Mouse (Mus musculus) forebrain, embryonic 11.5 days (tissue): ENCODE results near the gene Phf2. TPM values are rescaled to one million over a fixed set of nuclear protein-coding genes. Genes with fewer than 3 reads are reported as not detected.
A peak's percentile ranks its signal among the peaks of the same experiment; 100 is the strongest.

Source experiments
- ATAC-seq: fragments of 200-750 bp; cut with Nextera tagmentation; replicated peaks from 2 replicates; pipeline ENCODE4 v1.8.0; 2017; ENCODE audit warnings: moderate TSS enrichment; ENCODE audit not compliant: low FRiP score
- DNase-seq: peaks from one replicate; pipeline ENCODE4 v3.0.0-alpha.2; 2017; ENCODE audit warnings: low spot score
- H3K27ac ChIP-seq: fragments of 300-500 bp; sonication (generic); 2 replicates; pipeline ENCODE4 v1.5.1; 2014; ENCODE audit warnings: low read depth, low read length
- H3K27me3 ChIP-seq: fragments of 300-500 bp; sonication (generic); 2 replicates; pipeline ENCODE4 v1.6.1; 2014; ENCODE audit warnings: mild to moderate bottlenecking, low read length, mixed read lengths; ENCODE audit not compliant: control insufficient read depth, insufficient read depth
- H3K36me3 ChIP-seq: fragments of 300-500 bp; sonication (generic); 2 replicates; pipeline ENCODE4 v1.6.1; 2014; ENCODE audit warnings: mild to moderate bottlenecking, low read length, moderate library complexity, mixed read lengths; ENCODE audit not compliant: control insufficient read depth, insufficient read depth
- H3K4me1 ChIP-seq: fragments of 300-500 bp; sonication (generic); replicated peaks from 2 replicates; pipeline ENCODE4 v1.6.1; 2014; ENCODE audit warnings: low read length, mixed read lengths; ENCODE audit not compliant: control insufficient read depth, insufficient read depth
- H3K4me2 ChIP-seq: fragments of 300-500 bp; sonication (generic); 2 replicates; pipeline ENCODE4 v1.6.1; 2014; ENCODE audit warnings: low read depth, mild to moderate bottlenecking, low read length, moderate library complexity, mixed read lengths; ENCODE audit not compliant: severe bottlenecking
- H3K4me3 ChIP-seq: fragments of 300-500 bp; sonication (generic); 2 replicates; pipeline ENCODE4 v1.5.1; 2014; ENCODE audit warnings: low read depth, low read length
- H3K9ac ChIP-seq: fragments of 300-500 bp; sonication (generic); 2 replicates; pipeline ENCODE4 v1.6.1; 2014; ENCODE audit warnings: low read length
- H3K9me3 ChIP-seq: fragments of 300-500 bp; sonication (generic); 2 replicates; pipeline ENCODE4 v1.6.1; 2016; ENCODE audit warnings: low read length, mixed read lengths; ENCODE audit not compliant: control insufficient read depth
- WGBS: fragments of 180-500 bp; shearing (Covaris S2); extraction: QIAGEN DNeasy Blood & Tissue Kit; methylation state at CpG from one replicate; pipeline ENCODE4 v1.1.7; 2014; 5-methylcytosine and 5-hydroxymethylcytosine counted together
- polyA plus RNA-seq: library from polyadenylated mRNA; unstranded; fragments of >200 nt; fragmentation: Nextera tagmentation; extraction: Ambion mirVana; gene quantifications from 2 replicates; pipeline ENCODE4 v1.2.1, GENCODE M21; 2014

The Phf2 gene
- polyA plus RNA-seq = 14.3 and 14.6 TPM in 2 replicates

GRCm38 (mm10) chr13:48870771-48871731, at the start of gene Phf2:
TSS of gene Phf2 (minus strand) at chr13:48871119.
- H3K4me1 ChIP-seq = peaks cover 15% of the 10 kb centered on the region; the same call in 1 of the 2 replicates
- peak within 1 kb of the TSS; percentile 74 for H3K27ac ChIP-seq
- WGBS = 1% methylated on average over 62 of the region's 117 CpGs

GRCm38 (mm10) chr13:48919756-48920415, 49.0 kb upstream of the Phf2 start:
- no peak overlapping the region for H3K9ac ChIP-seq
- peaks cover 4% of the 10 kb centered on the region; the same call in 1 of the 2 replicates for H3K36me3 ChIP-seq
- H3K27me3 ChIP-seq = no peaks in the 10 kb centered on the region
- no peak overlapping the region for H3K27ac ChIP-seq
- WGBS = 92% methylated on average over 7 of the region's 7 CpGs
- H3K4me1 ChIP-seq = no peaks in the 10 kb centered on the region
- H3K9me3 ChIP-seq = no peaks in the 10 kb centered on the region
- H3K4me2 ChIP-seq = no peak overlapping the region
- no peak for DNase-seq
- no peak overlapping the region for H3K4me3 ChIP-seq
- ATAC-seq = no peak

More at GRCm38 (mm10) chr13:48870771-48871731, at the start of gene Phf2:
- no peaks in the 10 kb centered on the region for H3K36me3 ChIP-seq
- H3K9me3 ChIP-seq = no peaks in the 10 kb centered on the region
- peak within 1 kb of the TSS; percentile 97 for H3K4me3 ChIP-seq
- peak within 1 kb of the TSS; percentile 93 for H3K4me2 ChIP-seq
- no peaks in the 10 kb centered on the region for H3K27me3 ChIP-seq
- DNase-seq = peak; percentile 72
- peak within 1 kb of the TSS; percentile 99 for H3K9ac ChIP-seq
- ATAC-seq = peak; percentile 66

- no peaks in the 10 kb centered on the region for H3K9me3 ChIP-seq
- DNase-seq (no peak), ATAC-seq (no peak)
- H3K9ac ChIP-seq = no peak overlapping the region
- H3K27ac ChIP-seq = no peak overlapping the region
- H3K4me2 ChIP-seq = no peak overlapping the region
- no peak overlapping the region for H3K4me3 ChIP-seq
- no peaks in the 10 kb centered on the region for H3K4me1 ChIP-seq
- peaks cover 4% of the 10 kb centered on the region; the same call in 1 of the 2 replicates for H3K36me3 ChIP-seq
- no peaks in the 10 kb centered on the region for H3K27me3 ChIP-seq
- WGBS = 96% methylated on average over 3 of the region's 3 CpGs
Measured at GRCm38 (mm10) chr13:48917113-48917599, 46.2 kb upstream of the Phf2 start.

- ATAC-seq = no peak
- Histone ChIP-seq H3K4me2 (no peak overlapping the region), H3K4me3 (no peak overlapping the region), H3K9ac (no peak overlapping the region), H3K4me1 (no peaks in the 10 kb centered on the region), H3K36me3 (no peaks in the 10 kb centered on the region), H3K9me3 (no peaks in the 10 kb centered on the region), H3K27me3 (no peaks in the 10 kb centered on the region), H3K27ac (no peak overlapping the region)
- 100% methylated on average over 1 of the region's 1 CpGs for WGBS
- no peak for DNase-seq
Measured at GRCm38 (mm10) chr13:48913680-48914079, 42.8 kb upstream of the Phf2 start.

GRCm38 (mm10) chr13:48913141-48913540, 42.2 kb upstream of the Phf2 start:
- Histone ChIP-seq H3K4me1 (no peaks in the 10 kb centered on the region), H3K9ac (no peak overlapping the region), H3K27me3 (no peaks in the 10 kb centered on the region), H3K4me3 (no peak overlapping the region), H3K9me3 (no peaks in the 10 kb centered on the region), H3K36me3 (peaks cover under 1% of the 10 kb centered on the region; the same call in 1 of the 2 replicates), H3K4me2 (no peak overlapping the region), H3K27ac (no peak overlapping the region)
- DNase-seq = no peak
- 87% methylated on average over 3 of the region's 3 CpGs for WGBS
- no peak for ATAC-seq

GRCm38 (mm10) chr13:48911426-48911825, 40.5 kb upstream of the Phf2 start:
- 92% methylated on average over 7 of the region's 7 CpGs for WGBS
- Histone ChIP-seq H3K9me3 (no peaks in the 10 kb centered on the region), H3K4me1 (no peaks in the 10 kb centered on the region), H3K4me3 (no peak overlapping the region), H3K27me3 (no peaks in the 10 kb centered on the region), H3K36me3 (peaks cover 3% of the 10 kb centered on the region; the same call in 1 of the 2 replicates), H3K27ac (no peak overlapping the region), H3K9ac (no peak overlapping the region), H3K4me2 (no peak overlapping the region)
- ATAC-seq (no peak), DNase-seq (no peak)

- Histone ChIP-seq H3K4me1 (no peaks in the 10 kb centered on the region), H3K27me3 (no peaks in the 10 kb centered on the region), H3K27ac (no peak overlapping the region), H3K36me3 (peaks cover 5% of the 10 kb centered on the region), H3K9me3 (no peaks in the 10 kb centered on the region), H3K9ac (no peak overlapping the region), H3K4me3 (no peak overlapping the region), H3K4me2 (no peak overlapping the region)
- ATAC-seq = no peak
- DNase-seq = no peak
- 96% methylated on average over 2 of the region's 2 CpGs for WGBS
Measured at GRCm38 (mm10) chr13:48905458-48905857, 34.5 kb upstream of the Phf2 start.

GRCm38 (mm10) chr13:48895376-48895775, 24.5 kb upstream of the Phf2 start:
- H3K9me3 ChIP-seq = no peaks in the 10 kb centered on the region
- H3K36me3 ChIP-seq = no peaks in the 10 kb centered on the region; the same call in 1 of the 2 replicates
- no peaks in the 10 kb centered on the region for H3K27me3 ChIP-seq
- no peak overlapping the region for H3K9ac ChIP-seq
- DNase-seq = no peak
- no peaks in the 10 kb centered on the region for H3K4me1 ChIP-seq
- H3K4me2 ChIP-seq = no peak overlapping the region
- 97% methylated on average over 5 of the region's 5 CpGs for WGBS
- no peak overlapping the region for H3K27ac ChIP-seq
- no peak overlapping the region for H3K4me3 ChIP-seq
- no peak for ATAC-seq
